Mouse (Mus musculus) cortical plate, adult 2 months (tissue): ENCODE measurements around the gene Eif2b2. TPM values are rescaled to one million over a fixed set of nuclear protein-coding genes. Genes with fewer than 3 reads are reported as not detected.
A peak's percentile ranks its signal among the peaks of the same experiment; 100 is the strongest.

Experiments used
- H3K27ac ChIP-seq: fragments of 200-500 bp; 2 replicates; pipeline ENCODE4 v1.5.1; 2012; ENCODE audit warnings: low read length, control low read depth, inconsistent platforms; ENCODE audit not compliant: insufficient read depth
- H3K4me1 ChIP-seq: fragments of 200-500 bp; 2 replicates; pipeline ENCODE4 v1.6.1; 2011; ENCODE audit warnings: low read length; ENCODE audit not compliant: control insufficient read depth, insufficient read depth
- H3K4me3 ChIP-seq: fragments of 200-500 bp; 2 replicates; pipeline ENCODE4 v1.5.1; 2011; ENCODE audit warnings: mild to moderate bottlenecking, low read length, control low read depth; ENCODE audit not compliant: insufficient read depth
- CTCF ChIP-seq: fragments of 200-500 bp; IDR thresholded peaks from 2 replicates; pipeline ENCODE4 v1.5.1; 2011; ENCODE audit warnings: mild to moderate bottlenecking, control low read depth, low read length; ENCODE audit not compliant: insufficient read depth; ENCODE audit errors: extremely low read depth
- POLR2A ChIP-seq: fragments of 200-500 bp; IDR thresholded peaks from 2 replicates; pipeline ENCODE4 v1.6.1; 2011; ENCODE audit warnings: mild to moderate bottlenecking, low read length, control low read depth; ENCODE audit not compliant: insufficient read depth; ENCODE audit errors: extremely low read depth
- polyA plus RNA-seq: library from polyadenylated mRNA; depleted of rRNA; stranded (reverse); fragments of >200 nt; gene quantifications from 2 replicates; pipeline ENCODE4 v1.2.3, GENCODE M21; 2012; rRNA removed

The Eif2b2 gene
- polyA plus RNA-seq, 1 experiment = 101 TPM

GRCm38 (mm10) chr12:85269821-85270220, 50.5 kb downstream of the Eif2b2 start:
- TF ChIP-seq CTCF = no peak
- TF ChIP-seq POLR2A = no peak
- H3K4me3 ChIP-seq = peak overlapping the region; percentile 67
- peaks cover 2% of the 10 kb centered on the region; the same call in 1 of the 2 replicates for H3K4me1 ChIP-seq
- H3K27ac ChIP-seq = peak overlapping the region; percentile 61; the same call in 1 of the 2 replicates

GRCm38 (mm10) chr12:85270319-85270718, 51.0 kb downstream of the Eif2b2 start, which contains the start of gene Mlh3:
Gene Mlh3, minus strand, starts transcription at chr12:85270599.
- H3K27ac ChIP-seq = peak within 1 kb of the TSS; percentile 61
- no peaks in the 10 kb centered on the region for H3K4me1 ChIP-seq
- peak within 1 kb of the TSS; percentile 67 for H3K4me3 ChIP-seq
- TF ChIP-seq CTCF (0 out of 2 replicates have a peak, but pooled peaks have one; percentile 4), POLR2A (peak; percentile 74)

GRCm38 (mm10) chr12:85271132-85271842, 52.0 kb downstream of the Eif2b2 start:
- TF ChIP-seq CTCF (no peak), POLR2A (no peak)
- no peak overlapping the region for H3K27ac ChIP-seq
- H3K4me1 ChIP-seq = no peaks in the 10 kb centered on the region
- no peak overlapping the region for H3K4me3 ChIP-seq

- H3K4me3 ChIP-seq = no peak overlapping the region
- no peak overlapping the region for H3K27ac ChIP-seq
- no peaks in the 10 kb centered on the region for H3K4me1 ChIP-seq
- TF ChIP-seq CTCF (no peak), POLR2A (no peak)
Observed at GRCm38 (mm10) chr12:85271843-85272206, 52.5 kb downstream of the Eif2b2 start.

GRCm38 (mm10) chr12:85273508-85273907, 54.2 kb downstream of the Eif2b2 start:
- no peak overlapping the region for H3K27ac ChIP-seq
- no peak overlapping the region for H3K4me3 ChIP-seq
- no peaks in the 10 kb centered on the region for H3K4me1 ChIP-seq
- TF ChIP-seq CTCF = no peak
- TF ChIP-seq POLR2A = no peak

Other genes starting within 250 kb of the Eif2b2 start
- 71.3 and 74.5 TPM in 2 replicates for gene Fcf1, start 248.6 kb upstream of the Eif2b2 start, polyA plus RNA-seq
- 66.9 and 70.4 TPM in 2 replicates for gene Arel1, start 248.6 kb upstream of the Eif2b2 start, polyA plus RNA-seq
- 64.0 and 69.9 TPM in 2 replicates for gene Ylpm1, start 223.2 kb upstream of the Eif2b2 start, polyA plus RNA-seq
- 1.5 and 1.8 TPM in 2 replicates for gene Prox2, start 108.7 kb upstream of the Eif2b2 start, polyA plus RNA-seq
- 144 and 150 TPM in 2 replicates for gene Dlst, start 108.6 kb upstream of the Eif2b2 start, polyA plus RNA-seq
- gene Rps6kl1, start 68.2 kb upstream of the Eif2b2 start, polyA plus RNA-seq = 39.2 and 44.3 TPM in 2 replicates
- gene Pgf, start 41.7 kb upstream of the Eif2b2 start, polyA plus RNA-seq = 2.2 and 2.9 TPM in 2 replicates
- 12.7 and 13.7 TPM in 2 replicates for gene Mlh3, start 51.1 kb downstream of the Eif2b2 start, polyA plus RNA-seq
- 48.4 and 53.7 TPM in 2 replicates for gene Acyp1, start 69.0 kb downstream of the Eif2b2 start, polyA plus RNA-seq
- gene Zc2hc1c, start 69.1 kb downstream of the Eif2b2 start, polyA plus RNA-seq = 1.2 TPM in 2 replicates
- gene Nek9, start 119.9 kb downstream of the Eif2b2 start, polyA plus RNA-seq = 31.7 and 33.3 TPM in 2 replicates
- 138 and 144 TPM in 2 replicates for gene Tmed10, start 155.4 kb downstream of the Eif2b2 start, polyA plus RNA-seq